Mouse (Mus musculus) left cerebral cortex, postnatal 25 days (tissue): Measurements from ENCODE around the gene Serpina1e. TPM values are rescaled to one million over a fixed set of nuclear protein-coding genes. Genes with fewer than 3 reads are reported as not detected.

Experiments
- DNase-seq, 2 experiments: peaks; one replicate each; pipeline ENCODE4 v3.0.0; 2022; ENCODE audit warnings: low spot score in 2 of 2, mixed read lengths in 1 of 2
- intact Hi-C: fragments of 180-260 bp; cut with DNase I; formaldehyde crosslinking; loops from one replicate; pipeline ENCODE4 v1.15.1; 2025
- total RNA-seq, 2 experiments: library from RNA; stranded (reverse); gene quantifications; 2 replicates each; pipeline ENCODE4 v1.2.3; 2021

Gene Serpina1e
- total RNA-seq = not detected

- DNase-seq = no peak
- intact Hi-C loops = no loop called here
Observed at GRCm38 (mm10) chr12:103958798-103959197, at the start of gene Serpina1e. Gene Serpina1e, minus strand, starts transcription at chr12:103958975.

- DNase-seq = no peak
- intact Hi-C loops = no loop called here
Observed at GRCm38 (mm10) chr12:104004689-104005088, 45.9 kb upstream of the Serpina1e start.

GRCm38 (mm10) chr12:104003238-104003612 is 44.5 kb upstream of the Serpina1e start:
- DNase-seq = no peak
- intact Hi-C loops = no loop called here

GRCm38 (mm10) chr12:104002569-104003237 is 43.9 kb upstream of the Serpina1e start:
- DNase-seq = no peak
- intact Hi-C loops = no loop called here

GRCm38 (mm10) chr12:104000594-104000993 is 41.8 kb upstream of the Serpina1e start:
- intact Hi-C loops = no loop called here

GRCm38 (mm10) chr12:103999611-104000010 is 40.8 kb upstream of the Serpina1e start:
- peak; percentile 45 to 51 for DNase-seq
- intact Hi-C loops = no loop called here

More at GRCm38 (mm10) chr12:104000594-104000993, 41.8 kb upstream of the Serpina1e start:
- DNase-seq = no peak

GRCm38 (mm10) chr12:103996513-103996912 is 37.7 kb upstream of the Serpina1e start:
- DNase-seq = no peak
- intact Hi-C loops = no loop called here

- peak; percentile 85 to 88 for DNase-seq
- intact Hi-C loops = loop anchor here (1.0 to 2.0 kb wide), 2 partner anchors 74 to 423 kb away; no protein-coding TSS in a partner anchor
Observed at GRCm38 (mm10) chr12:103995292-103996072, 36.7 kb upstream of the Serpina1e start.

GRCm38 (mm10) chr12:103992945-103993344 is 34.2 kb upstream of the Serpina1e start:
- DNase-seq = peak in 1 of 2 experiments; percentile 75
- intact Hi-C loops = no loop called here

- intact Hi-C loops = no loop called here
- DNase-seq = no peak
Observed at GRCm38 (mm10) chr12:103989857-103990256, 31.1 kb upstream of the Serpina1e start, which contains the start of gene Serpina11. Gene Serpina11, minus strand, starts transcription at chr12:103989957.

GRCm38 (mm10) chr12:103989514-103989767 is 30.7 kb upstream of the Serpina1e start:
- intact Hi-C loops = no loop called here
- no peak for DNase-seq

- intact Hi-C loops = no loop called here
- DNase-seq = no peak
Observed at GRCm38 (mm10) chr12:103988754-103989513, 30.2 kb upstream of the Serpina1e start.

GRCm38 (mm10) chr12:103985868-103986267 is 27.1 kb upstream of the Serpina1e start:
- DNase-seq = no peak
- intact Hi-C loops = no loop called here

GRCm38 (mm10) chr12:103984935-103985334 is 26.2 kb upstream of the Serpina1e start:
- intact Hi-C loops = no loop called here
- peak; percentile 61 to 64 for DNase-seq

GRCm38 (mm10) chr12:103981646-103982360 is 23.0 kb upstream of the Serpina1e start:
- intact Hi-C loops = no loop called here
- no peak for DNase-seq

GRCm38 (mm10) chr12:103978294-103978693 is 19.5 kb upstream of the Serpina1e start:
- intact Hi-C loops = no loop called here
- DNase-seq = no peak

GRCm38 (mm10) chr12:103977846-103978245 is 19.1 kb upstream of the Serpina1e start:
- no peak for DNase-seq
- intact Hi-C loops = no loop called here

GRCm38 (mm10) chr12:103977060-103977459 is 18.3 kb upstream of the Serpina1e start:
- no peak for DNase-seq
- intact Hi-C loops = no loop called here

- peak in 1 of 2 experiments; percentile 73 for DNase-seq
- intact Hi-C loops = no loop called here
Observed at GRCm38 (mm10) chr12:103971080-103971479, 12.3 kb upstream of the Serpina1e start.
